Mouse (Mus musculus) left cerebral cortex, postnatal 4 days (tissue): ENCODE measurements around the gene Dll4. TPM values are rescaled to one million over a fixed set of nuclear protein-coding genes. Genes with fewer than 3 reads are reported as not detected.

Source experiments
- DNase-seq: peaks from one replicate; pipeline ENCODE4 v3.0.0-alpha.2; 2022
- intact Hi-C: fragments of 180-260 bp; cut with DNase I; formaldehyde crosslinking; loops from one replicate; pipeline ENCODE4 v1.15.1; 2025
- total RNA-seq, 2 experiments: library from RNA; stranded (reverse); gene quantifications; 2 replicates each; pipeline ENCODE4 v1.2.3; 2021

Dll4 gene
- total RNA-seq, 2 experiments from 2014 or later = 5.3 to 6.8 TPM

GRCm38 (mm10) chr2:119330795-119331194 is 5.2 kb downstream of the Dll4 start:
- DNase-seq = no peak
- intact Hi-C loops = no loop called here

- DNase-seq = no peak
- intact Hi-C loops = no loop called here
Observed at GRCm38 (mm10) chr2:119332177-119332661, 6.6 kb downstream of the Dll4 start.

DNA sequence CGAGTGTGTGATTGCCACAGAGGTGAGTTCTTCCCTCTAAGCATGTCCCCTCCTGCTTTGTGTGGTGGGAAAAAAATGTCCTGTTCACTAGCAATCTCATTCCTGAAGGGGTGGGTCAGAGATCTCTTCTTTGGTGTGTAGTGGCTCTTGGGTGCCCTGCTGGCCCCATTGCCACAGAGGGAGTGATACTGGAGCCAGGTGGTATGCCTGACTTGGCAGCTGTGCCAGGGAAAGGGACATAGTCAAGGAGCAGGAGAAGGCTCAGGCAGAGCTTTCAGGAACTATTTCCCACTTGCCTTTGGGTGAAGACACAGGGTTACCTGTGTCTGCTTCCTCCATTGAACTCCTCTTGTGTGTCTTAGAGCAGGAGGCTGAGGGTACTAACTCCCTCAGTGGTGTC is 8.6 kb downstream of the Dll4 start:
- no peak for DNase-seq
- intact Hi-C loops = no loop called here

DNA sequence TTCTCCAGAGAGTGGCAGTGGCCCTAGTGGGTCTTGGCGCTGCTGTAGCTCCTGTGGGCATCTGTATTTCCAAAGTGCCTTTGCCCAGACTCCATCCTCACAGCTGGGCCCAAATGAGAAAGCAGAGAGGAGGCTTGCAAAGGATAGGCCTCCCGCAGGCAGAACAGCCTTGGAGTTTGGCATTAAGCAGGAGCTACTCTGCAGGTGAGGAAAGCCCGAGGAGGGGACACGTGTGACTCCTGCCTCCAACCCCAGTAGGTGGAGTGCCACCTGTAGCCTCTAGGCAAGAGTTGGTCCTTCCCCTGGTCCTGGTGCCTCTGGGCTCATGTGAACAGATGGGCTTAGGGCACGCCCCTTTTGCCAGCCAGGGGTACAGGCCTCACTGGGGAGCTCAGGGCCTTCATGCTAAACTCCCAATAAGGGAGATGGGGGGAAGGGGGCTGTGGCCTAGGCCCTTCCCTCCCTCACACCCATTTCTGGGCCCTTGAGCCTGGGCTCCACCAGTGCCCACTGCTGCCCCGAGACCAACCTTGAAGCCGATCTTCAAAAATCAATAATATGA is 9.5 kb downstream of the Dll4 start:
- intact Hi-C loops = loop anchor here (5.0 kb wide), 1 partner anchor 82 kb away; no protein-coding TSS in a partner anchor

GRCm38 (mm10) chr2:119335535-119335934 is 10.0 kb downstream of the Dll4 start:
- DNase-seq = no peak
- intact Hi-C loops = loop anchor here (5.0 kb wide), 1 partner anchor 82 kb away; no protein-coding TSS in a partner anchor

More for the DNA sequence above, 9.5 kb downstream of the Dll4 start:
- no peak for DNase-seq

GRCm38 (mm10) chr2:119336002-119336401 is 10.4 kb downstream of the Dll4 start:
- DNase-seq = no peak
- intact Hi-C loops = loop anchor here (5.0 kb wide), 1 partner anchor 81 kb away; no protein-coding TSS in a partner anchor

DNA sequence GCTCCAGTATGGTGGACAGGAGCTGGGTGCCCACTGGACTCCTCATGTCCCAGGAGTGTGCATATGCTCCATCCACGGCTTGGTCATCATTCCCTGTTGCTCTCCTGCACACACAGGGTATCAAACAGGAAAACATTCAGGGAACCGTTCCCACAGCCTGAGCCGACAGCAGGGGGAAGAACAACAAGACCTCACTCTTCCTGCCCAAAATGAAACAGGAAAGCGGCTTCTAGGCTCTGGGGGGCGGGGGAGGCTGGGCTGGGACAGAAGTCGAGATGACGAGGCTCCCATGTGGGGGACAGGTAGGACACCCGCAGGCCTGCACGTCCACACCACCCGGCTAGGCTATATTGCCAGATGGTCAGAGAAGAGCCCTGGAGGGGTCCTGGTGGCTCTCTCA is 10.9 kb downstream of the Dll4 start:
- no peak for DNase-seq
- intact Hi-C loops = loop anchor here (5.0 kb wide), 1 partner anchor 81 kb away; no protein-coding TSS in a partner anchor

GRCm38 (mm10) chr2:119337425-119338265 is 12.1 kb downstream of the Dll4 start:
- intact Hi-C loops = loop anchor here (5.0 kb wide), 1 partner anchor 80 kb away; no protein-coding TSS in a partner anchor
- DNase-seq = peak; percentile 87

DNA sequence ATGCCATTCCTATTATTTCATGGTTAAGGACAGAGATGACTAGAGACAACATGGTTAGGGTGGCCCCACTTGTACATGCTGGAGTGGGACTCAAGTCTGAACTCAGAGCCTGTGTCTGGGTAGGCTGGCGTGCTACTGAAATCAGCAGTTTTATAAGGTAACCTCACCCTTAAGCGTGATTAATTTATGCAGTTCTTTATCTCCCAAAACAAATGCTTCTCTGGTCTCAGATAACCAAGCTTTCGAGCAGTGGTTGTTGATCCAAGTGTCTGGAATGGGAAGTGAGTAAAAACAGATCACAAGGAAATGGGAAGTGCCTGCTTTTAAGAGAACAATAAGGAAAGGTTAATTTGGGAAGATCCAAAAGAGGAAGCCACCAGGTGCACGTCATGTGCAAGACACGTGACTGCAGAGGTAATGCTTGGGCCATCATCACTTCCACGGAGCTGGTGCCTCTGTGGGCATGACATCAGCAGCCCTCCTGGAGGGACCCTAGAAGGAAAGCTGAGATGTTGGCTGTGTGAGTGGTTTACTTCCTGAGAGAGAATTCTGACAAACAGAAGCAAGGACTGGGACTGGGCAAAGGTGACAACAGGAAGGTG is 19.1 kb downstream of the Dll4 start:
- no peak for DNase-seq
- intact Hi-C loops = no loop called here

GRCm38 (mm10) chr2:119350555-119351486 is 25.2 kb downstream of the Dll4 start, which contains the start of gene Chac1:
Gene Chac1, plus strand, starts transcription at chr2:119351229.
- intact Hi-C loops = no loop called here
- DNase-seq = peak; percentile 94

DNA sequence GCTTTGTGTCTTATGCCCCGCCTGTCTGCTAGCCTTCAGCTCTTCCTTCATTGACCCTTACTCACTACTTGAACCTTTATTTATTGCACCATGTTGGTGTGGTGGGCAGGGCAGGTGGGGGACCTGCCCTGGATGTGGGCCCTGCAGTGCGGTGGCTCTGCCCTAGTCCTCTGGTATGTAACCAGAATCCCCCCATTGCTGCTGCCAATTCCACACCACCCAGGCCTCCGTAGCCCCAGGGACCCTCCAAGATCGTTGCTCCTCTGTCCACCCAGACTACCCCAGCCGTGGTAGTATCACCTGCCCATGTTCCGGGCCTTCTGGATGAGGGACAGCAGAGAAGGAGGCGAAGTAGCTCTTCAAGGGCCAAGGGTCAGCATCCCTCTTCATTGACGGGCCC is 28.1 kb downstream of the Dll4 start:
- no peak for DNase-seq
- intact Hi-C loops = no loop called here

GRCm38 (mm10) chr2:119355089-119355488 is 29.5 kb downstream of the Dll4 start:
- DNase-seq = peak; percentile 75
- intact Hi-C loops = no loop called here

DNA sequence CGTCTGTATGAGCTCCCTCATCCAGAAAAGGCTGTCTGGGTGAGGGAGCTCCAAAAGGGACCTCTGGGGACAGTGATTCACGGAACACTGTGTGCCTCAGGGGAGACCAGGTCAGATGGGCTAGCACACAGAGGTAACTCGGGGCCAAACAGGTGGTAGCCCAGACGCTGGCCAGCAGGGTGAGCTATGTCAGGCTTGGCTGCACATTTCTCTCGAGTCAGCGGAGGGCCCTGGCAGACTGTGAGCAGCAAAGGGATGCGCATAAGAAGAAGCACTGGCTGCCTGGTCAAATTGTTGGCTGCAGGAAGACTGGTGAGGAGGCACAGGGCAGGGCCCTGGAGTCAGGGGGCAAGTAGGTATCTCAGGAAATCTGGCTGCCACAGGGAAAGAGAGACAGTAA is 30.1 kb downstream of the Dll4 start:
- DNase-seq = peak; percentile 76
- intact Hi-C loops = no loop called here

DNA sequence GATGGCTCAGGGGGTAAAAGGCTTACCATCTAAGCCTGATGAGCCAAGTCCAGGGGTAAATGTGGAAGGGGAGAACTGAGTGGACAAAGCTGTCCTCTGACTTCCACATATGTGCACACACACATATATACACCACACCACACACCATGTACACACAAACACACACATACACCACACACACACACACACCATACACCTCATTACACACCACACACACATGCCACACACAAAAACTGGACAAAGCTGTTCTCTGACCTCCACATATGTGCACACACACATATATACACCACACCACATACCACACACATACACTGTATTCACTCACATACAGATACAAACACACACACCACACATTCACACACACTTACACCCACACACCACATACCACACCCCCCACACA is 30.7 kb downstream of the Dll4 start:
- intact Hi-C loops = no loop called here
- no peak for DNase-seq

DNA sequence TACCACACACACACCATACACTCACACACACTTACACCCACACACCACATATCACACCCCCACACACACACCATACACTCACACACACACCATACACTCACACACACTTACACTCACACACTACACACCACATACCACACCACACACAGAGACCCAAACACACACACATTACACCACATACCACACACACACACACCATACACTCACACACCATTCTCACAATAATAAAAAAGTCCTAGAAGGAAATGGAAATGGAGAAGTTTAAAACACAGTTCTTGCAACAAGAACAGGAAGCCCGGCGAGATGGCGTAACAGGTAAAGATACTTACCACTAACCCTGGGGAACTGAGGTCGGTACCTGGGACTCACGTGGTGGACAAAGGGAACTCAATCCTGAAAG is 31.2 kb downstream of the Dll4 start:
- intact Hi-C loops = no loop called here
- no peak for DNase-seq

DNA sequence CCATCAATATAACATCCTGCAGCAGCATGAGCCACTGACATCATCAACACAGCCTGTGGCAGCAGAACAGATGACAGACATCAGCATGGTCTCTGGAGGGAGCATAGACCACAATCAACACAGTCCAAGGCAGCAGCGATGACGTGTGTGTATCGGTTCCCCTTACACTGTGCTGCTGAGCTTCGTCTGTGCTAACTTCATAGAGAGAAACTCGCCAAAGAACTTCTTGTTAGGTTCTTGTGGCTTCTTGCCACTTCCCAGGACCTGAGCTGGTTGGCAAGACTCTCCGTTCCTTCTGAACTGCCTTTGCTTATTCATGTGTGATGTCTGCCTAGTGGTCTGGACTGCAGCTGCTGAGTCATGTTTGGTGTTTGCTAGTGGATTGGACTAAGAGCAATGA is 32.7 kb downstream of the Dll4 start:
- intact Hi-C loops = no loop called here
- DNase-seq = no peak

GRCm38 (mm10) chr2:119359721-119360291 is 34.2 kb downstream of the Dll4 start:
- intact Hi-C loops = no loop called here
- DNase-seq = no peak

GRCm38 (mm10) chr2:119364969-119365368 is 39.4 kb downstream of the Dll4 start:
- intact Hi-C loops = no loop called here
- DNase-seq = no peak

- no peak for DNase-seq
- intact Hi-C loops = no loop called here
Observed at GRCm38 (mm10) chr2:119367346-119367745, 41.8 kb downstream of the Dll4 start.

GRCm38 (mm10) chr2:119370116-119370515 is 44.5 kb downstream of the Dll4 start:
- DNase-seq = no peak
- intact Hi-C loops = no loop called here
